Mouse (Mus musculus): ENCODE results near the gene Foxs1.

Foxs1 gene

GRCm38 (mm10) chr2:152933048-152933447 is at the start of gene Foxs1:
Foxs1 (minus strand) TSS chr2:152933208.
- DNase-seq = no peak

DNA sequence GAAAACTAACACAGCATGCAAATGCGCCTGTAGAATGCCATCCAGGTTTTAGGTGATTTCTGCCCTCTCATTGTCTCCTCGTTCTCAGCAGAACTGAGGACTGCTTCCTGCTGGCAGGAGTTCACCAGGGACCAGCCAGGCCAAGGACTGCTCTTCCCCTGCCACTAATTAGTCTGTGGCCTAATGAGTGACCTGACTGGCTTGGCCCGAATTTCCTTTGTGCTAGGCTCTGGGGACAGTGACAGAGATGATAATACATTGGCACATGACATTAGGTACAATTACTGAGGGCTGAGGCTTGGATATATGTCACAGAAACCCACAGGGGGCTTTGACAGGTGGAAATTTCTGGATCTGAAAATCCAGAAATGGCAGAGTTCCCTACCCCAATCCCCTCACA is 44.0 kb upstream of the Foxs1 start:
- no peak for DNase-seq

DNA sequence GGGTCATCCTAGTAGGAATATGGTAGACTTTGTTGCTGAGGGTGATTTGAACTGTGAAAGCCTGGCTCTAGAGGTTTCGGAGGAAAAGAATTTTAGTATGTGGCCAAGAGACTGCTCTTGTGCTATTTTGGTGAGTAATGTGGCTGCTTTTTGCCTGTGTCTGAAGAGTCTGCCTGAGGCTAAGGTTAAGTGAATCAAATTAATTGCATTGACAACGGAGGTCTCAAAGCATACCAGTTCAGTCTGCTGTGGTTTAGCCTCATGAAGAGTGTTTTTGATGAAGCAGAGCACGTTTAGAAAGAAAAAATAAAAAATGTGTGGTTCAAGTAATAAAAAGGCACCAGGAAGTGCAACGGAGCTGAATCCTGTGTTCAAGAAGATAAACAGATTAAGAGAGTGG is 32.5 kb upstream of the Foxs1 start:
- no peak for DNase-seq

DNA sequence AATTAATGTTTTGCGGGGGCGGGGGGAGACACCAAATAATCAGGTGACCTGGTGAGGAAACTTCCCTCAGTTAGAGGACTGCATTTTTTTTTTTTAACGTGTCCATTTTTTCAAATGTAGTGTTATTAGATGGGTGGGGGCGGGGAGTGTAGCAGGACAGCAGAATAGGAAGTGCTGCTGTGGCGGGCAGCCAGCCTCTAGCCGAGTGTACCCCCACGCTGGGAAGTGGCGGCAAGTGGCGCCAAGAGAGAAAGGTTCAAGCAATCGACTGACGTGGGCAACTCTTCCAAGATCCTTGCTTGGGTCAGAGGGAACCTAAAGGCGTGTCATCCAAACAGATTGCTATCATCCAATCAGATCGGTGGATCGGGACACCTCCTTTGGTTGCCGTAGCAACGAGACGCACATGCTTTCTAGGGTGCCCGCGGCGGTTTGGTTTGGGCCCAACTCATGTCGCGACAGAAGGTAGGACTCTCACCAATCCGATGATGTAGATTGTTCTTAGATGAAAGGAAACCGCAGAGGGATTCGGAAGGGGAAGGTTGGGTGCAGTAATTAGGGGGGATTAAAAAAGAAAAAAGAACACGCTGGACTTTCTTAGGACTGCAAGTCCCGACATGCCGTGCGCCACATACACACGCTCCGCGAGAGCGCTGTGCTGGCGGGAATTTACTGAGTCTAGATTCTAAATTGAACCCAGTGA is 29.2 kb upstream of the Foxs1 start, which contains the start of gene Ttll9:
Ttll9 (plus strand) TSS at position 395 of the 703 bp plus-strand sequence.
- peak; percentile 94 for DNase-seq

DNA sequence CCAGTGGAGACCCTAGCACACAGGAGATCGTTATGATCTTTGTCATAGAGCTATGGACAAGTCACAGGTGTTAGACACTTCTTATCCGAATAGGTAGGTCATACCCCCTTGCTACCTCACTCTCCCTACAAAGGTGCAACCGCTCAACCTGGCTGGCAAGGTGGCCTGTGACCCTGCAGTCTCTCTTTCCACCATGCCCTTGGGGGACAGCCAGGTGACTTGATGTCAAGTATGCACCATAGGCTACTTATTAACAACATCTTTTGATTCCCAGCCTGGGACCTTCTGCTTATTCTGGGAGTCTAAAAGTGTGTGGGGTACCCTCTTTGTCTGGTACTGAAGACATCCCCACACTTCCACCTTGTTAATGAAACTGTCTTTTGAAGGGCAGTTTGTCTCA is 25.1 kb upstream of the Foxs1 start:
- no peak for DNase-seq

DNA sequence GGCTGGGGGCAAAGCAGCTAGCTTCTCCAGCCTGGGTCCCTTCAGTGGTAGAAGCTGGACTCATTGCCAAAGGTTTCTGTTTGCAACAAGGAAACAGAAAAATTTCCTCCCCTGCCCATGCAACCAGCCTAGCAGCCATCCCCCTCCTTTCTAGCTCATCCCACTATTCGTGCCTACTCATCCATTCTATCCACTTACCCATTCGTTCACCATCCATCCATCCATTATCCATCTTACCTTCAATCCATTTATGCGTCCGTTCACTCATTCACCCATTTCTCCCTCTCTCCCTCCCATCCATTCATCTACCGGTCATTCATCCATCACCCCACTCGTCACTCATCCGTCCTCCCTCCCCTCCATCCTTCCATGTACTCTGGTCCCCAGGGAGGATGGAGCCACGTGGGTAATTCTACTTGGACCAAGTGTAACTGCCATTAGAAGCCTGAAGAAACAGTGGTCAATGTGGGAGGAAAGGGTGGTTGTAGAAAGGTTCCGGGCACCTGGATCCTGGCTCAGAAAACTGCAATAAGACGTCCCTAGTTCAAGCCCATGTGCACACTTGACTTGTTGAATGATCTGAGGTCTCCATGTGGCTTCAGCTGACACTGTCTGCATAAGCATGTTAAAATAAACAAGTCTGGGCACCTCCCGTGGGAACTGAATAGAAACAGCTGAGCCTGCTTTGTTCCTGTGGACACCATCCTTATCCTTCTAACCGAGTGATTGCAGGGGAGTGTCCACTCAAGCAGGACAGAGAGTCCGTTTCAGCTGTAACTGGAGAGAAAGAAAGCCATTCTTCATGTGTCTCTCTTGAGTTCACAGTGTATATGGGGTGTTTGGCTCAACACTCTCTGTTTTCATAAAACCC is 19.1 kb upstream of the Foxs1 start:
- DNase-seq = peak; percentile 56

GRCm38 (mm10) chr2:152951065-152951849 is 18.2 kb upstream of the Foxs1 start, which contains the start of gene Dusp15:
Dusp15 (minus strand) TSS chr2:152951698.
- peak; percentile 69 for DNase-seq

- DNase-seq = no peak
Measured at GRCm38 (mm10) chr2:152950358-152951064, 17.5 kb upstream of the Foxs1 start.

- no peak for DNase-seq
Measured at GRCm38 (mm10) chr2:152948438-152949020, 15.5 kb upstream of the Foxs1 start.

GRCm38 (mm10) chr2:152947098-152947497 is 14.1 kb upstream of the Foxs1 start:
- DNase-seq = no peak

DNA sequence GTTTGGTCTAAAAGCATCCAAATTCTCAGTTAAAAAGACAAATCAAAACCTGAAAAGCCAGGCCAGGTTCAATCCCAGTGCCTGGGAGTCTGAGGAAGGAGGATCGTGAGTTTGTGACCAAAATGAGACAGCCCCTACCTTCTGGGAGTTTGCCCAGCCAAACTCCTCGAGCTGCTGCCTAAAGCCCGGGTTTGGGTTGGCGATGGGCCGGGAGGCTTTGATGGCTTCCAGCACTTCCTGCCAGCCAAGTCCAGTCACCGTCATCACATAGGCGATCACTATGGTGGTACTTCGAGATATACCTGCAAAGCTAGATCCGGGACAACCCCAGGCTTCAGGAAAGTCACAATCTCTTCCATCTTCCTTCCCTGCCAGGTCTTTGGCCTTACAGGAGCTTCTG is 11.0 kb upstream of the Foxs1 start:
- DNase-seq = no peak

DNA sequence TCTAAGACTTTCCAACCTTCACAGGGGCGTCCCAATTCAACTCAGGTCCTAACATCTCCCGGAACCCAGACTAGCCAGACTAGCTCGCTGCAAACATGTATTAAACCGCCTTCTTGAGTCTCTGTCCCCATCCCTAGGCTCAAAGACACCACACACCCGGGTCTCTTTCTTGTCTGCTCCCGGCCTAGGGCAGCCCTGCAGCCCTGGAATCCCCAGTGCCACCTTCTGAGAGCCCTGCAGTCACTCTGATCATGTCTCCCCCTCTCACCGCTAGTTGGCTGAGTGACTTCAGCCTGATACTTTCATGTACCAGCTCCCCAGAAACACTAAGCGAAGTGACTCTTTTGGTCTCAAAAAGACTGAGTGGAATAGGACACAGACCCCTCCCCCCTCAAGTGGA is 10.6 kb upstream of the Foxs1 start:
- no peak for DNase-seq

- peak; percentile 55 for DNase-seq
Measured at GRCm38 (mm10) chr2:152942898-152943515, 10.0 kb upstream of the Foxs1 start.

- DNase-seq = no peak
Measured at GRCm38 (mm10) chr2:152941776-152942175, 8.8 kb upstream of the Foxs1 start.

GRCm38 (mm10) chr2:152941106-152941505 is 8.1 kb upstream of the Foxs1 start:
- DNase-seq = no peak

DNA sequence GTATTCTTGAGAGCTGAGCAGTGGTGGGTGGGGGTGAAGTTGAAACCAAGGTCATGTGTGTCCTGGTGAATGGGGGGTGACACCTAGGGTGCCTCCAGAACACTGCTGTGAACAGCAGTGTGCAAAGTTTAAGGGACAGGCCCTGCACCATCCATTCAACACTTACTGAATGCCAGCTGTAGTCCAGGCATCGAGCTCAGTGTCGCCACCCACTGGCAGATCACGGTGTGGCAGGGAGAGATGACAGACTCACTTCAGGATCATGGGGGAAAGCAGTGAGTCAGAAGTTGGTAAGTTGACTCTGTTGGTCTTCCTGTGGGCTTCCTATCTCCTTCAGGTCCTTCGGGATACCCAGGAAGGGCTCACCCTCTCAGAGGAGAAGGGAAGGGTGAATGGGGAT is 6.8 kb upstream of the Foxs1 start:
- no peak for DNase-seq

GRCm38 (mm10) chr2:152933614-152934013 is 606 bp upstream of the Foxs1 start:
- peak; percentile 74 for DNase-seq

GRCm38 (mm10) chr2:152931456-152932160 is 1.4 kb downstream of the Foxs1 start:
- DNase-seq = no peak

- no peak for DNase-seq
Measured at GRCm38 (mm10) chr2:152930276-152930675, 2.7 kb downstream of the Foxs1 start.

- DNase-seq = no peak
Measured at GRCm38 (mm10) chr2:152928988-152929370, 4.0 kb downstream of the Foxs1 start.
